Mouse (Mus musculus): ENCODE data around the gene Cacnb3.

DNA sequence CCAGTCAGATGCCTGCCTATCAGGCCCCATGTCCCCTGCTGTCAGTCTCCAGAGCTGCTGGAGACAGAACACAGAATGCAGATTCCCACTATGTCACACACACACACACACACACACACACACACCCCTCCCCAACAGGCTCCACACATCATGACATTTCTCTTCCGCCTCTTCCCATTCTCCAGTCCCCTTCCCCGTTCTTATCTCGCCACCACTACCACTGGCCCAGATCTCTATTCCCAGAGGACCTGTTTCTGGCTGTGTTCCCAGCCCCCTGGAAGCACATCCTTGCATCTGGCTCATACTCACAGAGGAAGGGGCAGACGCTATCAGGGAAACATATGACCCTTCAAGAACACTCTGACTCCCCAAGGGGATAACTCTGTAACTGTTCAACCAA lies 23.1 kb upstream of the Cacnb3 start:
- TF ChIP-seq CTCF (IDR thresholded peaks at IDR 0.05; ENCODE audit: control insufficient read depth, insufficient read depth, insufficient read length) (no peak), MAX (IDR thresholded peaks at IDR 0.05) (no peak), USF1 (IDR thresholded peaks at IDR 0.05; ENCODE audit: low read depth) (no peak), FOSL1 (IDR thresholded peaks at IDR 0.05; ENCODE audit: insufficient read depth, low read length, poor library complexity, severe bottlenecking) (no peak)
